Mouse (Mus musculus) liver, adult 10 weeks (tissue): ENCODE data around the gene Neurod6. TPM values are rescaled to one million over a fixed set of nuclear protein-coding genes. Genes with fewer than 3 reads are reported as not detected.

Experiments used
- polyA plus RNA-seq: library from polyadenylated mRNA; stranded (reverse); fragments of 350-450 nt; fragmentation: Illumina TruSeq; extraction: RNeasy Lipid Tissue Mini Kit (QIAGEN cat#74804); gene quantifications from one replicate; pipeline ENCODE4 v1.2.3, GENCODE M21; 2014; ENCODE audit warnings: low read depth, low replicate concordance

The Neurod6 gene
- polyA plus RNA-seq: not detected

GRCm38 (mm10) chr6:55680974-55681373 lies at the start of gene Neurod6:
Neurod6 (minus strand) TSS chr6:55681263.

Other genes with a start within 250 kb of the Neurod6 start
- gene Adcyap1r1, start 229.3 kb downstream of the Neurod6 start, polyA plus RNA-seq: 0.32 TPM
- not detected for gene Itprid1, start 155.6 kb upstream of the Neurod6 start, polyA plus RNA-seq